Mouse (Mus musculus): ENCODE measurements around the gene Rbfox3. TPM values are rescaled to one million over a fixed set of nuclear protein-coding genes. Genes with fewer than 3 reads are reported as not detected.

Gene Rbfox3
- total RNA-seq, 4 experiments from 2014 or later = 229 to 281 (median 270) TPM

- DNase-seq (ENCODE audit: low spot score in 2 of 2) = no peak
Measured at GRCm38 (mm10) chr11:118906131-118906823, 5.1 kb downstream of the Rbfox3 start.

GRCm38 (mm10) chr11:118905656-118906055, 5.7 kb downstream of the Rbfox3 start:
- DNase-seq (ENCODE audit: low spot score in 2 of 2) = peak in 1 of 2 experiments; percentile 70

DNA sequence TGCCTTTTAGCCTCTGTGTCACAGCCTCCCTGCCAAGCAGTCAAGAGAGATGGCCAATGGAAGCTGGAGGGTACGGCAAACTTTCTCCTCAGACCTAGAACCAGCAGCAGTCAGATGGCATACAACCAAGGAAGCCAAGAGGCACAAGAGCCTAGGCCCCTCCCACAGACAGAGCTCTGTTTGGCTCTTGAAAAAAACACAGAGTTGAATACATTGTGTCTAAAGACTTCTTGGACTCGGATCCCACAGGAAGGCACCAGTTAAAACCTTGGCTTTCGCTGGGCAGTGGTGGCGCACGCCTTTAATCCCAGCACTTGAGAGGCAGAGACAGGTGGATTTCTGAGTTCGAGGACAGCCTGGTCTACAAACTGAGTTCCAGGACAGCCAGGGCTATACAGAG, 7.1 kb downstream of the Rbfox3 start:
- DNase-seq (ENCODE audit: low spot score in 2 of 2) = no peak

DNA sequence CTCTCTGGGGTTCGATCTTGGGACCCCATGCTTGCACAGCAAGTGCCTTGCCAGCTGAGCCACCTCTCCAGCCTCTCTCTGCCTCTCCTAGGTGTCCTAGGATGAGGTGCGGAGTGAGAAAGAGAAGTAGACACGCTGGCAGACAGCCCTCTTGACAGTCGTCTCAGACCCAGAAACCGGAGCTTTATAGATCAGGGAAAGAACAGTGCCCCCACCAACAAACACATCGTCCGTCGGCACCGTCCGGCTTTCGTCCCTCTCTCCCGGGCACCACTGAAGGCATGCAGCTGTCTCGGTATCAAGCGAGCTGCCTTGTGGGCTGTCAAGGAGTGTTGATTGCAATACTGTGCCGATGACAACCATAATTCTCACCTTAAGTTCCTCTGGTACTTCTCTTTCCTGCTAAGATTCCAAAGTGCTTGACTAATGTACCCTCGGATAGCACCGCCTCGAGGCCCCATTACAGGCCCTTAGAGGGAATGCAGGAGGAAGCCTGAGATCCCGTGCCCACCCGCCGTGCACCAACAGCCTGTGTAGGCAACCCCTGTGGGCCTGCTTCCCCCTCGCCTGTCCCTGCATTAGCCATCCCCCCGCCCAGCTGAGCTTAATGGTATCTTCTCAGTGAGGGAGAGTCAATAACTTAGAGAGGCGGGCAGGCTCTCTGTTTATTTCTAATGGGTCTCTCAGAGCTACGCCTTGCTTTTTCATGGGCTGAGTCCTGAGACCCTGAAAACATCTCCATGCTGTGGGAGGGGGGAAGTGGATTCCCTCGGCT, 11.4 kb downstream of the Rbfox3 start:
- no peak for DNase-seq (ENCODE audit: low spot score in 2 of 2)

GRCm38 (mm10) chr11:118898643-118899042, 12.8 kb downstream of the Rbfox3 start:
- DNase-seq (ENCODE audit: low spot score in 2 of 2) = no peak

DNA sequence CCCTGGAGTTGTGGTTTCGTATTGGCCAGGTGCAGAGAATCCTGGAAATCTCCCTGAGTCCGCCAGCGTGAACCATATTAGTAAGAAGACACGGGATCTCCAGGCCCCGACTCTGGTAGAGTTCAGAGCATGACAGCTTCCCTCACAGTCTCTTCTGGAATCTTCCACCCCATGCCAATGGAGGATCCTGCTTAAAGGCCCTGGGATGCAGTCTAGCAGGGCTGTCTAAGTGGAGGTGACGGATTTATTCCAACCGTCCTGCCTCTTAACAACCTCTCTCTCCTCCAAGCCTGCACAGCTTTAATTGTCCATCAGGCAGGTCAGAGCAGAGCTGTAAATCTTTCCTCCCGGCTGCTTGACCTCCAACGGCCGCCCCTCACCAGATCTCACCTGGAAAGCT, 13.2 kb downstream of the Rbfox3 start:
- DNase-seq (ENCODE audit: low spot score in 2 of 2) = no peak

DNA sequence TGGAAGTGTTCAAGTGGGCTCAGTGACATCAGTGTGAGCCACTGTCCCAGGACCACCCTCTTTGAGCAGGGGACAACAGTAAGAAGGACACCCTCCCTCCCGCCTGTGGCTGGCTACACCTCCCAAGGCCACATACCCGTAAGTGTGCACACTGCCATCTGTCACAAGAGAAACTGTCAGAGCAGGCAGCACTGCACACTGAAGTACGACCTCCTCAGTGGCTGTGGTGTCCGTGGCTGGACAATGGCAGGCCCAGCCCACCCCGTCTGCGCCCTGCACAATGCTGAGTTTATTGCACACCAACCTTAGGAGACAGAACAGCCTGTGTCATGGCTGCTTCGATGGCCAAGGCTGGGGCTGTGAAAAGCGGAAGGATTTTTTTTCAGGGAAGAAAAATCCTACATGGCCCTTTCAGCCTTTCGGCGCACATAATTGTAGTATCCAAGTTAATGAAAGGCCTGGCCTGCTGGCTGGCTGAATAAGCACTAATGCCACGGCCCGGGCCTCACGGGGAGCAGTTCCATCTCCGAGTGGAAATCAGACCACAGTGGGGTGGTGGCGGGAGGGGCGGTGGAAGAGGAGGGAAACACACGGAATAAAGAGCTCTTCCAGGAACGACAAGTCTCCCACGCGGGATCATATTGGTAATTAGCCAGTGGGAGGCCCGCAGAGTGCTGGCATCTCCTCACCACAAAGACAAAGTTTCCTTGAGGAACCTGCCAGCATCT, 14.1 kb downstream of the Rbfox3 start:
- no peak for DNase-seq (ENCODE audit: low spot score in 2 of 2)

DNA sequence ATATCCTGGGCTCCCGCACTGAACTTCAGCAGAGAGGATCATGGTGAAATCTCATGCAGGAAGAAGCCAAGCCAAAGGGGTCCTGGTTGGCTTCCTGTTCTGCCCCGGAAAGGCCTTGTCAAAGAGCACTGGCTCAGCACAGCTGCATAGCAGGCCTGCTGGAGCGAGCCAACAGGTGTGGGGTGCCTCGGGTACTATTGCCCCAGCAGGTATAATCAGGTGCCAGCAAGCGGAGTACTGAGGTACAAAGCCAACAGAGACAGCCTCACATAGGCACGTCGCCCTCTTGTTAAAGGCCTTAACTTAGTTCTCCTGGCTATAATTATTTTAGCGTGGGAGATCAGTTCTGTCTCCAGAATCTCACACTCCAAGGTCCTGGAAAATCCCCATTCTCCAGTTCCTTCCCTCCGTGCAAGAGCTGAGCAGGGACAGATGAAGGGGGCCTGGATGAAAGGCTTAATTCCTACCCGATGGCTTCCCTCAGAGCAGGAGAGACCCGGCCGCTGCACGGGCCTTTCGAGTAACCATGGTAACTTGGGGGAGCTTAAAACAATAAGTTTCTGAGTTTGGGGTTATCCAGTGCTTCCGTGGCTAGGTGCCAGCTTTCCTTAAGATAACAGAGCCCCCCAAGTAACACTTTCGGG, 15.2 kb downstream of the Rbfox3 start:
- no peak for DNase-seq (ENCODE audit: low spot score in 2 of 2)

GRCm38 (mm10) chr11:118894835-118895234, 16.6 kb downstream of the Rbfox3 start:
- DNase-seq (ENCODE audit: low spot score in 2 of 2) = no peak

GRCm38 (mm10) chr11:118894196-118894595, 17.2 kb downstream of the Rbfox3 start:
- no peak for DNase-seq (ENCODE audit: low spot score in 2 of 2)

DNA sequence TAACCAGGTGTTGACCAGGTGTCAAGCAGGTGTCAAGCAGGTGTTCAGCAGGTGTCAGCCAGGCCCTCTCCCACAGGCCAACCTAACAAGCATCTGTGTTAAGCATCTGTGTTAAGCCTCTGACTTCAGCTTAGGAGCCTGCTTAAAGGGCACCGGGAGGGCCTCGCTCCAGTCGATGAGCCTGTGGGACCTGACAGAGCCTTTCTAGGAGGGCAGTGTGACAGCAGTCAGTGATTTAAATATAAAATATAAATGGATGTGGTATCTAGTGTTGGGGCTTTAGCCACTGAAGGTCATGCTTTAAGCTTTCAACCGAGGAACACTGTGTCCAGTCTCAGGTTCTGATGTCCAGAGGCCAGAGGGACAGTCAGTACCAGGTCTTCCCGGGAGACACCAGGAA, 18.5 kb downstream of the Rbfox3 start:
- DNase-seq (ENCODE audit: low spot score in 2 of 2) = no peak

- DNase-seq (ENCODE audit: low spot score in 2 of 2) = no peak
Measured at GRCm38 (mm10) chr11:118891516-118891915, 19.9 kb downstream of the Rbfox3 start.

- no peak for DNase-seq (ENCODE audit: low spot score in 2 of 2)
Measured at GRCm38 (mm10) chr11:118890992-118891398, 20.4 kb downstream of the Rbfox3 start.

- DNase-seq (ENCODE audit: low spot score in 2 of 2) = no peak
Measured at GRCm38 (mm10) chr11:118890474-118890873, 20.9 kb downstream of the Rbfox3 start.

GRCm38 (mm10) chr11:118889500-118889899, 21.9 kb downstream of the Rbfox3 start:
- no peak for DNase-seq (ENCODE audit: low spot score in 2 of 2)

DNA sequence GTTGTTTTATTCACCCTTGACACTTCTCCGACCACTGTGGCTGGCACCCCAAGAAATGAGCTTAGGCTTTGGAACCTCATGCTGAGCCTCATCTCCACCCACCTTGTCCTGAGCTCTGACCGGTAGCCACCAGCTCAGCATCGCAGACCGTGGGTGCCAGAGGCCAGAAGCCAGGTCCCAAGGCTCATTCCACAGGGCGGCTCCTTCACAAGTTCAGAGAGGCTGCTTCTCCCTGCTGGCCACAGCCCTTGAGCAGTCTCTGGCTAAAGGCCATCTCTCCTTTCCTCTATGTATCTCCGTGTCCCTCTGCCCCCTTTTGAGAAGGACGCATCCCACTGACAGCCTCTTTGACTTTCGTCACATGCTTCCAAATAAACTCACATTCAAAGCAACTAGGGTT, 23.0 kb downstream of the Rbfox3 start:
- no peak for DNase-seq (ENCODE audit: low spot score in 2 of 2)

GRCm38 (mm10) chr11:118887206-118887605, 24.2 kb downstream of the Rbfox3 start:
- no peak for DNase-seq (ENCODE audit: low spot score in 2 of 2)

DNA sequence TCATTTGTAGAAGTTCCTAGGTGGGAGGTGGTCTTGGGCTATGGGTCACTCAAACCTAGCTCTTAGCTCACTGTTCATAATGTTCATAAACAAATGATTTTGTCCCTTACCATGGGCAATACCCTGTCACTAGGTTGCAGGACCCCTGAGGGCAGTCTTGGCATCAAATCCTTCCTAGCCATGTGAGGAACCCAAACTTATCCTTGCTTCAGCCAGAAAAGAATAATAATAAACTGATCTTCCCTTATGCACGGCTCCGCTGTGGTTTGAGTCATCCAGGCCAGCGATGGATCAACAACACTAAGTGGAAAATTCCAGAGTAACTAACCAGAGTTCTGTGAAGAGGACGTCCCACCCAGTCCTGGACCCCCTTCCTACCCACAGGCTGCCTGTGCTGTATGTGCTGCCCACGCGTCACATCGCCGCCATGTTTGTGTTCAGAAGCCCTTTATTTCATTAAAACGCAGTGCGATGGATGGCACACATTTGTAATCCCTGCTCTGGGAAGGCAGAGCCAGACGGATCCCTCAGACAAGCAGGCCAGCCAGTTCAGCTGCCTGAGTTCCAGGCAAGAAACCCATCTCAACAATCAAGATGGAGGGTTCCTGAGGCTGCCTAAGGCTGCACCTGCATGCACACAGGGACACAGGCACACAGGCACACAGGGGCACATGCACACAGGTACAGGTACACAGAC, 25.0 kb downstream of the Rbfox3 start:
- no peak for DNase-seq (ENCODE audit: low spot score in 2 of 2)

GRCm38 (mm10) chr11:118885604-118886003, 25.8 kb downstream of the Rbfox3 start:
- no peak for DNase-seq (ENCODE audit: low spot score in 2 of 2)

DNA sequence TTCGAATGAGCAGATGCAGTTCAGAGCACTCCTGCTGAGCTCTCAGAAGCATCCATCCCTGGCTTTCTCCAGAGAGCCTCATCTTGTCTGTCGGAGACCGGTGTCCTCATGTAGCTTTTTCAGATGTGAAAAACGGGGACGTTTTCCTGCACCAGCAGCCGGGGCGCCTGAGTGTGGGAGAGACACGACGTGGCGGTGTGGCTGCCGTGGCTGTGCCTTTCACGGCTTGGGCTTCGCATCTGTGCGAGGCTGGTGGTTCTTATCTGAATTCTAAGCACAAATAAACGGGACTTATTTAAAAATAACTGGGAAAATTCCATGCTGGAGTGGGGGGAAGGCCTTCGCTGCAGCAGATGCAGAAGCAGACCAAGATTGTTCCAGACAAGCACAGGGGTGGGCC, 26.3 kb downstream of the Rbfox3 start:
- peak in 1 of 2 experiments; percentile 59 for DNase-seq (ENCODE audit: low spot score in 2 of 2)

GRCm38 (mm10) chr11:118883143-118883542, 28.3 kb downstream of the Rbfox3 start:
- DNase-seq (ENCODE audit: low spot score in 2 of 2) = no peak

All from layer of hippocampus, adult 8-10 months (tissue).